Mouse (Mus musculus): ENCODE measurements around the gene Ehmt2. TPM values are rescaled to one million over a fixed set of nuclear protein-coding genes. Genes with fewer than 3 reads are reported as not detected.

The Ehmt2 gene
- polyA plus RNA-seq, 1 experiment from 2014 or later = 92.8 TPM

GRCm38 (mm10) chr17:34916316-34916715 is 18.0 kb downstream of the Ehmt2 start:
- Histone ChIP-seq H3K4me3 (ENCODE audit: low read length) (no peak overlapping the region), H3K4me1 (ENCODE audit: insufficient read depth, low read length) (peaks cover 5% of the 10 kb centered on the region), H3K36me3 (ENCODE audit: insufficient read depth, low read length) (peaks cover 26% of the 10 kb centered on the region), H3K9me3 (ENCODE audit: low read length) (no peaks in the 10 kb centered on the region), H3K4me2 (replicated peaks; ENCODE audit: low read depth, low read length) (no peak overlapping the region), H3K27ac (ENCODE audit: low read length) (no peak overlapping the region), H3K27me3 (ENCODE audit: insufficient read depth, low read length) (no peaks in the 10 kb centered on the region), H3K9ac (replicated peaks; ENCODE audit: low read length) (no peak overlapping the region)
- WGBS = 86% methylated on average over 5 of the region's 5 CpGs
- no peak for ATAC-seq (ENCODE audit: low FRiP score, low TSS enrichment)

GRCm38 (mm10) chr17:34917188-34917587 is 18.9 kb downstream of the Ehmt2 start:
- no peak overlapping the region for H3K4me2 ChIP-seq (replicated peaks; ENCODE audit: low read depth, low read length)
- ATAC-seq (ENCODE audit: low FRiP score, low TSS enrichment) = no peak
- H3K4me1 ChIP-seq (ENCODE audit: insufficient read depth, low read length) = peaks cover 5% of the 10 kb centered on the region
- H3K27me3 ChIP-seq (ENCODE audit: insufficient read depth, low read length) = no peaks in the 10 kb centered on the region
- H3K27ac ChIP-seq (ENCODE audit: low read length) = no peak overlapping the region
- peaks cover 17% of the 10 kb centered on the region for H3K36me3 ChIP-seq (ENCODE audit: insufficient read depth, low read length)
- no peaks in the 10 kb centered on the region for H3K9me3 ChIP-seq (ENCODE audit: low read length)
- 76% methylated on average over 9 of the region's 9 CpGs for WGBS
- H3K4me3 ChIP-seq (ENCODE audit: low read length) = no peak overlapping the region
- H3K9ac ChIP-seq (replicated peaks; ENCODE audit: low read length) = no peak overlapping the region

- Histone ChIP-seq H3K27me3 (ENCODE audit: insufficient read depth, low read length) (no peaks in the 10 kb centered on the region), H3K4me2 (replicated peaks; ENCODE audit: low read depth, low read length) (no peak overlapping the region), H3K36me3 (ENCODE audit: insufficient read depth, low read length) (no peaks in the 10 kb centered on the region), H3K9ac (replicated peaks; ENCODE audit: low read length) (no peak overlapping the region), H3K9me3 (ENCODE audit: low read length) (no peaks in the 10 kb centered on the region), H3K27ac (ENCODE audit: low read length) (no peak overlapping the region), H3K4me3 (ENCODE audit: low read length) (no peak overlapping the region), H3K4me1 (ENCODE audit: insufficient read depth, low read length) (no peaks in the 10 kb centered on the region)
- WGBS = 33% methylated on average over 6 of the region's 6 CpGs
- no peak for ATAC-seq (ENCODE audit: low FRiP score, low TSS enrichment)
Observed at GRCm38 (mm10) chr17:34922939-34923338, 24.7 kb downstream of the Ehmt2 start.

GRCm38 (mm10) chr17:34924258-34924657 is 26.0 kb downstream of the Ehmt2 start:
- H3K9me3 ChIP-seq (ENCODE audit: low read length) = no peaks in the 10 kb centered on the region
- H3K36me3 ChIP-seq (ENCODE audit: insufficient read depth, low read length) = no peaks in the 10 kb centered on the region
- H3K4me3 ChIP-seq (ENCODE audit: low read length) = no peak overlapping the region
- no peak overlapping the region for H3K4me2 ChIP-seq (replicated peaks; ENCODE audit: low read depth, low read length)
- H3K27ac ChIP-seq (ENCODE audit: low read length) = no peak overlapping the region
- H3K27me3 ChIP-seq (ENCODE audit: insufficient read depth, low read length) = no peaks in the 10 kb centered on the region
- no peak for ATAC-seq (ENCODE audit: low FRiP score, low TSS enrichment)
- H3K4me1 ChIP-seq (ENCODE audit: insufficient read depth, low read length) = no peaks in the 10 kb centered on the region
- 74% methylated on average over 5 of the region's 5 CpGs for WGBS
- no peak overlapping the region for H3K9ac ChIP-seq (replicated peaks; ENCODE audit: low read length)

- Histone ChIP-seq H3K27ac (ENCODE audit: low read length) (no peak overlapping the region), H3K4me2 (replicated peaks; ENCODE audit: low read depth, low read length) (no peak overlapping the region), H3K27me3 (ENCODE audit: insufficient read depth, low read length) (no peaks in the 10 kb centered on the region), H3K36me3 (ENCODE audit: insufficient read depth, low read length) (no peaks in the 10 kb centered on the region), H3K9ac (replicated peaks; ENCODE audit: low read length) (no peak overlapping the region), H3K4me3 (ENCODE audit: low read length) (no peak overlapping the region), H3K9me3 (ENCODE audit: low read length) (no peaks in the 10 kb centered on the region), H3K4me1 (ENCODE audit: insufficient read depth, low read length) (peaks cover 7% of the 10 kb centered on the region)
- WGBS = 86% methylated on average over 18 of the region's 18 CpGs
- no peak for ATAC-seq (ENCODE audit: low FRiP score, low TSS enrichment)
Observed at GRCm38 (mm10) chr17:34927306-34928019, 29.2 kb downstream of the Ehmt2 start.

GRCm38 (mm10) chr17:34928841-34929240 is 30.6 kb downstream of the Ehmt2 start:
- no peaks in the 10 kb centered on the region for H3K9me3 ChIP-seq (ENCODE audit: low read length)
- no peaks in the 10 kb centered on the region for H3K27me3 ChIP-seq (ENCODE audit: insufficient read depth, low read length)
- no peak overlapping the region for H3K9ac ChIP-seq (replicated peaks; ENCODE audit: low read length)
- WGBS = 69% methylated on average over 4 of the region's 4 CpGs
- H3K4me3 ChIP-seq (ENCODE audit: low read length) = no peak overlapping the region
- H3K4me2 ChIP-seq (replicated peaks; ENCODE audit: low read depth, low read length) = no peak overlapping the region
- H3K4me1 ChIP-seq (ENCODE audit: insufficient read depth, low read length) = peaks cover 7% of the 10 kb centered on the region
- H3K27ac ChIP-seq (ENCODE audit: low read length) = no peak overlapping the region
- no peak for ATAC-seq (ENCODE audit: low FRiP score, low TSS enrichment)
- no peaks in the 10 kb centered on the region for H3K36me3 ChIP-seq (ENCODE audit: insufficient read depth, low read length)

- peak within 1 kb of the TSS; percentile 74 for H3K4me2 ChIP-seq (replicated peaks; ENCODE audit: low read depth, low read length)
Observed at GRCm38 (mm10) chr17:34931061-34931734, 32.9 kb downstream of the Ehmt2 start, which contains the start of gene Neu1. Gene Neu1, plus strand, starts transcription at chr17:34931253.

GRCm38 (mm10) chr17:34931735-34932098 is 33.4 kb downstream of the Ehmt2 start:
- ATAC-seq (ENCODE audit: low FRiP score, low TSS enrichment) = peak; percentile 46
- H3K9me3 ChIP-seq (ENCODE audit: low read length) = no peaks in the 10 kb centered on the region
- peak overlapping the region; percentile 20 for H3K27ac ChIP-seq (ENCODE audit: low read length)
- peak overlapping the region; percentile 74 for H3K4me2 ChIP-seq (replicated peaks; ENCODE audit: low read depth, low read length)
- H3K9ac ChIP-seq (replicated peaks; ENCODE audit: low read length) = peak overlapping the region; percentile 83
- 11% methylated on average over 14 of the region's 14 CpGs for WGBS
- no peaks in the 10 kb centered on the region for H3K27me3 ChIP-seq (ENCODE audit: insufficient read depth, low read length)
- H3K36me3 ChIP-seq (ENCODE audit: insufficient read depth, low read length) = no peaks in the 10 kb centered on the region
- peak overlapping the region; percentile 76 for H3K4me3 ChIP-seq (ENCODE audit: low read length)
- peaks cover 14% of the 10 kb centered on the region for H3K4me1 ChIP-seq (ENCODE audit: insufficient read depth, low read length)

More at GRCm38 (mm10) chr17:34931061-34931734, 32.9 kb downstream of the Ehmt2 start, which contains the start of gene Neu1:
- Histone ChIP-seq H3K27me3 (ENCODE audit: insufficient read depth, low read length) (no peaks in the 10 kb centered on the region), H3K36me3 (ENCODE audit: insufficient read depth, low read length) (no peaks in the 10 kb centered on the region), H3K4me1 (ENCODE audit: insufficient read depth, low read length) (peaks cover 14% of the 10 kb centered on the region), H3K27ac (ENCODE audit: low read length) (peak within 1 kb of the TSS; percentile 57), H3K9ac (replicated peaks; ENCODE audit: low read length) (peak within 1 kb of the TSS; percentile 83), H3K4me3 (ENCODE audit: low read length) (peak within 1 kb of the TSS; percentile 76), H3K9me3 (ENCODE audit: low read length) (no peaks in the 10 kb centered on the region)
- WGBS = under 1% methylated on average over 38 of the region's 38 CpGs
- peak; percentile 98 for ATAC-seq (ENCODE audit: low FRiP score, low TSS enrichment)

GRCm38 (mm10) chr17:34932287-34932686 is 34.0 kb downstream of the Ehmt2 start:
- H3K4me2 ChIP-seq (replicated peaks; ENCODE audit: low read depth, low read length) = peak overlapping the region; percentile 74
- H3K36me3 ChIP-seq (ENCODE audit: insufficient read depth, low read length) = no peaks in the 10 kb centered on the region
- no peaks in the 10 kb centered on the region for H3K27me3 ChIP-seq (ENCODE audit: insufficient read depth, low read length)
- 85% methylated on average over 8 of the region's 8 CpGs for WGBS
- H3K4me3 ChIP-seq (ENCODE audit: low read length) = peak overlapping the region; percentile 76
- peak overlapping the region; percentile 83 for H3K9ac ChIP-seq (replicated peaks; ENCODE audit: low read length)
- H3K9me3 ChIP-seq (ENCODE audit: low read length) = no peaks in the 10 kb centered on the region
- H3K4me1 ChIP-seq (ENCODE audit: insufficient read depth, low read length) = peaks cover 14% of the 10 kb centered on the region
- H3K27ac ChIP-seq (ENCODE audit: low read length) = no peak overlapping the region
- ATAC-seq (ENCODE audit: low FRiP score, low TSS enrichment) = no peak

- 56% methylated on average over 24 of the region's 24 CpGs for WGBS
- H3K4me3 ChIP-seq (ENCODE audit: low read length) = no peak overlapping the region
- no peaks in the 10 kb centered on the region for H3K27me3 ChIP-seq (ENCODE audit: insufficient read depth, low read length)
- no peaks in the 10 kb centered on the region for H3K9me3 ChIP-seq (ENCODE audit: low read length)
- H3K27ac ChIP-seq (ENCODE audit: low read length) = no peak overlapping the region
- H3K4me1 ChIP-seq (ENCODE audit: insufficient read depth, low read length) = peaks cover 14% of the 10 kb centered on the region
- no peaks in the 10 kb centered on the region for H3K36me3 ChIP-seq (ENCODE audit: insufficient read depth, low read length)
- ATAC-seq (ENCODE audit: low FRiP score, low TSS enrichment) = no peak
- peak overlapping the region; percentile 34 for H3K4me2 ChIP-seq (replicated peaks; ENCODE audit: low read depth, low read length)
- no peak overlapping the region for H3K9ac ChIP-seq (replicated peaks; ENCODE audit: low read length)
Observed at GRCm38 (mm10) chr17:34934031-34934430, 35.8 kb downstream of the Ehmt2 start.

All from kidney, embryonic 16.5 days (tissue).